16 mouse cellular contexts compared by ENCODE assay signal in genomic region chr1:55682676-55683075, GRCm38 (mm10).
"Had no signal": no experiment of that assay in that cellular context is flagged by ENCODE, and none has a peak within 500 bp of the region (broad histone marks: within the 10 kb centered on the region; RNA-seq: fewer than 3 reads in every experiment).

No protein-coding gene starts in this region.

- DNase-seq: retina, postnatal 1 day; right cerebral cortex, adult 18-20 months; right cerebral cortex, postnatal 14 days; right cerebral cortex, postnatal 25 days; right cerebral cortex, postnatal 4 days; spleen, adult 18-20 months; thymus, adult 18-20 months; thymus, adult 2 months; thymus, postnatal 14 days; thymus, postnatal 25 days; thymus, postnatal 36 days; thymus, postnatal 4 days had no signal

- H3K4me3 ChIP-seq: neural tube, embryonic 13.5 days; neural tube, embryonic 15.5 days; stomach, embryonic 15.5 days had no signal

- H3K27ac ChIP-seq: neural tube, embryonic 13.5 days; neural tube, embryonic 15.5 days; stomach, embryonic 15.5 days; stomach, postnatal 0 days had no signal
